Mouse (Mus musculus): Measurements from ENCODE around the gene Ldhal6b. TPM values are rescaled to one million over a fixed set of nuclear protein-coding genes. Genes with fewer than 3 reads are reported as not detected.

Gene Ldhal6b
- polyA plus RNA-seq, 1 experiment from 2014 or later, result not detected

GRCm38 (mm10) chr17:5421835-5422234 lies 3.3 kb upstream of the Ldhal6b start:
- Histone ChIP-seq H3K36me3 (ENCODE audit: insufficient read depth, low read length) (no peaks in the 10 kb centered on the region), H3K27me3 (replicated peaks; ENCODE audit: insufficient read depth, low read length) (no peaks in the 10 kb centered on the region), H3K4me2 (replicated peaks; ENCODE audit: low read depth, low read length) (no peak overlapping the region), H3K9me3 (ENCODE audit: low read length) (no peaks in the 10 kb centered on the region), H3K4me3 (ENCODE audit: low read depth, low read length) (no peak overlapping the region), H3K4me1 (ENCODE audit: insufficient read depth, low read depth, low read length) (no peaks in the 10 kb centered on the region), H3K27ac (ENCODE audit: low read length) (no peak overlapping the region), H3K9ac (replicated peaks; ENCODE audit: low read depth) (no peak overlapping the region)
- ATAC-seq (peak; percentile 86), DNase-seq (ENCODE audit: low spot score) (peak; percentile 72)
- TF ChIP-seq CTCF (IDR thresholded peaks at IDR 0.05), result no peak
- no peak for TF ChIP-seq EP300 (IDR thresholded peaks at IDR 0.05)
- WGBS, result 26% methylated on average over 4 of the region's 4 CpGs

- H3K9ac ChIP-seq (replicated peaks; ENCODE audit: low read depth), result no peak overlapping the region
- no peaks in the 10 kb centered on the region for H3K4me1 ChIP-seq (ENCODE audit: insufficient read depth, low read depth, low read length)
- H3K4me2 ChIP-seq (replicated peaks; ENCODE audit: low read depth, low read length), result no peak overlapping the region
- no peaks in the 10 kb centered on the region for H3K36me3 ChIP-seq (ENCODE audit: insufficient read depth, low read length)
- H3K27me3 ChIP-seq (replicated peaks; ENCODE audit: insufficient read depth, low read length), result no peaks in the 10 kb centered on the region
- no peak overlapping the region for H3K4me3 ChIP-seq (ENCODE audit: low read depth, low read length)
- no peak overlapping the region for H3K27ac ChIP-seq (ENCODE audit: low read length)
- ATAC-seq (peak; percentile 54; the same call in 1 of the 2 replicates), DNase-seq (ENCODE audit: low spot score) (peak; percentile 49)
- WGBS, result 40% methylated on average over 6 of the region's 6 CpGs
- H3K9me3 ChIP-seq (ENCODE audit: low read length), result no peaks in the 10 kb centered on the region
- TF ChIP-seq CTCF (IDR thresholded peaks at IDR 0.05) (no peak), EP300 (IDR thresholded peaks at IDR 0.05) (peak; percentile 48; the same call in 1 of the 2 replicates)
Observed at GRCm38 (mm10) chr17:5419771-5420518, 1.4 kb upstream of the Ldhal6b start.

GRCm38 (mm10) chr17:5419056-5419455 lies 489 bp upstream of the Ldhal6b start:
- Histone ChIP-seq H3K4me1 (ENCODE audit: insufficient read depth, low read depth, low read length) (no peaks in the 10 kb centered on the region), H3K9me3 (ENCODE audit: low read length) (no peaks in the 10 kb centered on the region), H3K36me3 (ENCODE audit: insufficient read depth, low read length) (no peaks in the 10 kb centered on the region), H3K4me3 (ENCODE audit: low read depth, low read length) (no peak overlapping the region), H3K27me3 (replicated peaks; ENCODE audit: insufficient read depth, low read length) (no peaks in the 10 kb centered on the region), H3K4me2 (replicated peaks; ENCODE audit: low read depth, low read length) (no peak overlapping the region), H3K27ac (ENCODE audit: low read length) (no peak overlapping the region), H3K9ac (replicated peaks; ENCODE audit: low read depth) (no peak overlapping the region)
- 81% methylated on average over 9 of the region's 9 CpGs for WGBS
- DNase-seq (ENCODE audit: low spot score), result no peak
- no peak for TF ChIP-seq EP300 (IDR thresholded peaks at IDR 0.05)
- TF ChIP-seq CTCF (IDR thresholded peaks at IDR 0.05), result no peak
- ATAC-seq, result no peak

- TF ChIP-seq CTCF (IDR thresholded peaks at IDR 0.05) (no peak), EP300 (IDR thresholded peaks at IDR 0.05) (no peak)
- no peak overlapping the region for H3K27ac ChIP-seq (ENCODE audit: low read length)
- ATAC-seq, result no peak
- H3K4me2 ChIP-seq (replicated peaks; ENCODE audit: low read depth, low read length), result no peak overlapping the region
- H3K4me3 ChIP-seq (ENCODE audit: low read depth, low read length), result no peak overlapping the region
- no peaks in the 10 kb centered on the region for H3K36me3 ChIP-seq (ENCODE audit: insufficient read depth, low read length)
- H3K27me3 ChIP-seq (replicated peaks; ENCODE audit: insufficient read depth, low read length), result no peaks in the 10 kb centered on the region
- H3K4me1 ChIP-seq (ENCODE audit: insufficient read depth, low read depth, low read length), result no peaks in the 10 kb centered on the region
- H3K9me3 ChIP-seq (ENCODE audit: low read length), result no peaks in the 10 kb centered on the region
- DNase-seq (ENCODE audit: low spot score), result no peak
- WGBS, result 96% methylated on average over 3 of the region's 3 CpGs
- no peak overlapping the region for H3K9ac ChIP-seq (replicated peaks; ENCODE audit: low read depth)
Observed at GRCm38 (mm10) chr17:5416518-5416917, 2.0 kb downstream of the Ldhal6b start.

GRCm38 (mm10) chr17:5414041-5414440 lies 4.5 kb downstream of the Ldhal6b start:
- DNase-seq (ENCODE audit: low spot score), result no peak
- 80% methylated on average over 3 of the region's 3 CpGs for WGBS
- H3K36me3 ChIP-seq (ENCODE audit: insufficient read depth, low read length), result no peaks in the 10 kb centered on the region
- no peak overlapping the region for H3K9ac ChIP-seq (replicated peaks; ENCODE audit: low read depth)
- no peaks in the 10 kb centered on the region for H3K9me3 ChIP-seq (ENCODE audit: low read length)
- H3K27me3 ChIP-seq (replicated peaks; ENCODE audit: insufficient read depth, low read length), result no peaks in the 10 kb centered on the region
- H3K27ac ChIP-seq (ENCODE audit: low read length), result no peak overlapping the region
- ATAC-seq, result no peak
- no peak overlapping the region for H3K4me3 ChIP-seq (ENCODE audit: low read depth, low read length)
- H3K4me1 ChIP-seq (ENCODE audit: insufficient read depth, low read depth, low read length), result no peaks in the 10 kb centered on the region
- TF ChIP-seq EP300 (IDR thresholded peaks at IDR 0.05), result no peak
- no peak for TF ChIP-seq CTCF (IDR thresholded peaks at IDR 0.05)
- H3K4me2 ChIP-seq (replicated peaks; ENCODE audit: low read depth, low read length), result no peak overlapping the region

- no peak for ATAC-seq
Observed at GRCm38 (mm10) chr17:5413350-5413749, 5.2 kb downstream of the Ldhal6b start.

More at GRCm38 (mm10) chr17:5413350-5413749, 5.2 kb downstream of the Ldhal6b start:
- Histone ChIP-seq H3K9me3 (ENCODE audit: low read length) (no peaks in the 10 kb centered on the region), H3K27me3 (replicated peaks; ENCODE audit: insufficient read depth, low read length) (no peaks in the 10 kb centered on the region), H3K4me3 (ENCODE audit: low read depth, low read length) (no peak overlapping the region), H3K27ac (ENCODE audit: low read length) (no peak overlapping the region), H3K9ac (replicated peaks; ENCODE audit: low read depth) (no peak overlapping the region), H3K4me1 (ENCODE audit: insufficient read depth, low read depth, low read length) (no peaks in the 10 kb centered on the region), H3K4me2 (replicated peaks; ENCODE audit: low read depth, low read length) (no peak overlapping the region), H3K36me3 (ENCODE audit: insufficient read depth, low read length) (no peaks in the 10 kb centered on the region)
- WGBS, result 74% methylated on average over 13 of the region's 13 CpGs
- no peak for DNase-seq (ENCODE audit: low spot score)
- TF ChIP-seq EP300 (IDR thresholded peaks at IDR 0.05), result no peak
- no peak for TF ChIP-seq CTCF (IDR thresholded peaks at IDR 0.05)

Data from lung, postnatal 0 days (tissue).